Comparison of ENCODE assay signal across 9 mouse cellular contexts in genomic region chr12:76264325-76264965, GRCm38 (mm10). TPM values are rescaled to one million over a fixed set of nuclear protein-coding genes. Genes with fewer than 3 reads are reported as not detected.
A peak's percentile ranks its signal among the peaks of the same experiment; 100 is the strongest.
DNase-seq lines count a peak whose midpoint lies in the region; ATAC-seq and TF ChIP-seq lines count a peak whose summit lies in the region.
"Had no signal": no experiment of that assay in that cellular context is flagged by ENCODE, and none has a peak within 500 bp of the region (broad histone marks: within the 10 kb centered on the region; RNA-seq: fewer than 3 reads in every experiment).

No protein-coding gene starts in this region.

- H3K4me3 ChIP-seq in liver, adult 2 months (ENCODE audit: insufficient read depth, low read depth, low read length), result no peak overlapping the region
- H3K4me3 ChIP-seq in liver, embryonic 11.5 days (ENCODE audit: low read depth, low read length), result no peak overlapping the region
- no peak overlapping the region for H3K4me3 ChIP-seq in forebrain, postnatal 0 days (ENCODE audit: low read depth, low read length)

- peaks cover 29% of the 10 kb centered on the region; the same call in 1 of the 2 replicates for H3K79me2 ChIP-seq in liver, adult 2 months (ENCODE audit: control insufficient read depth, insufficient read depth, low read length)

- peak overlapping the region; percentile 64 for H3K9ac ChIP-seq in liver, adult 2 months (ENCODE audit: low read depth, low read length)
- H3K9ac ChIP-seq in liver, embryonic 11.5 days (ENCODE audit: low read depth, low read length), result no peak overlapping the region
- H3K9ac ChIP-seq in forebrain, postnatal 0 days, result no peak overlapping the region

- no peak for TF ChIP-seq POLR2A in liver, adult 2 months (IDR thresholded peaks at IDR 0.05; ENCODE audit: extremely low read depth, insufficient read depth, low read length)
- no peak for TF ChIP-seq POLR2A in brain, embryonic 14.5 days (IDR thresholded peaks at IDR 0.05; ENCODE audit: borderline replicate concordance, extremely low read depth, insufficient read depth, insufficient read length, poor library complexity, severe bottlenecking)

- H3K27me3 ChIP-seq in liver, adult 2 months (ENCODE audit: control insufficient read depth, insufficient read depth, low read length), result no peaks in the 10 kb centered on the region
- no peaks in the 10 kb centered on the region for H3K27me3 ChIP-seq in liver, embryonic 11.5 days (replicated peaks; ENCODE audit: control insufficient read depth, insufficient read depth, low read length)
- H3K27me3 ChIP-seq in forebrain, postnatal 0 days (ENCODE audit: insufficient read depth, low read length), result no peaks in the 10 kb centered on the region

- peak; percentile 54 for DNase-seq in liver, adult 2 months (ENCODE audit: extremely low read depth, low read depth, low spot score)
- no peak for DNase-seq in liver, embryonic 11.5 days (ENCODE audit: low spot score)
- peak; percentile 76 for DNase-seq in brain, embryonic 14.5 days (ENCODE audit: low read depth)
- DNase-seq in forebrain, postnatal 0 days, result peak; percentile 69
- peak; percentile 45 for DNase-seq in lung, postnatal 10 days
- no peak for DNase-seq in testis, postnatal 14 days (ENCODE audit: low spot score)
- DNase-seq in spleen, postnatal 36 days (ENCODE audit: low spot score in 2 of 2), result no peak
- DNase-seq in ovary, postnatal 10 days (ENCODE audit: low spot score), result no peak

- H3K9me3 ChIP-seq in liver, embryonic 11.5 days (ENCODE audit: control insufficient read depth, low read length), result no peaks in the 10 kb centered on the region
- H3K9me3 ChIP-seq in forebrain, postnatal 0 days (ENCODE audit: low read length), result no peaks in the 10 kb centered on the region

- peaks cover 6% of the 10 kb centered on the region for H3K36me3 ChIP-seq in liver, adult 2 months (ENCODE audit: control insufficient read depth, insufficient read depth, low read length)
- H3K36me3 ChIP-seq in liver, embryonic 11.5 days (ENCODE audit: control insufficient read depth, insufficient read depth, low read length), result peaks cover 10% of the 10 kb centered on the region; the same call in 1 of the 2 replicates
- no peaks in the 10 kb centered on the region for H3K36me3 ChIP-seq in forebrain, postnatal 0 days (ENCODE audit: insufficient read depth)

- no peak for ATAC-seq in liver, embryonic 11.5 days (replicated peaks; ENCODE audit: low FRiP score)
- ATAC-seq in forebrain, postnatal 0 days, result peak; percentile 91

- peaks cover 39% of the 10 kb centered on the region for H3K4me1 ChIP-seq in liver, adult 2 months (ENCODE audit: control insufficient read depth, insufficient read depth, low read length)
- H3K4me1 ChIP-seq in liver, embryonic 11.5 days (replicated peaks; ENCODE audit: control insufficient read depth, insufficient read depth, low read length), result peaks cover 12% of the 10 kb centered on the region
- H3K4me1 ChIP-seq in forebrain, postnatal 0 days (ENCODE audit: insufficient read depth), result peaks cover 5% of the 10 kb centered on the region; the same call in 1 of the 2 replicates

- H3K4me2 ChIP-seq in liver, embryonic 11.5 days, result no peak overlapping the region
- H3K4me2 ChIP-seq in forebrain, postnatal 0 days (ENCODE audit: low read depth), result no peak overlapping the region

- no peak for TF ChIP-seq CTCF in liver, adult 2 months (IDR thresholded peaks at IDR 0.05; ENCODE audit: low read depth, low read length)
- TF ChIP-seq CTCF in brain, embryonic 14.5 days (IDR thresholded peaks at IDR 0.05; ENCODE audit: borderline replicate concordance, extremely low read depth, insufficient read depth, insufficient read length), result no peak
- TF ChIP-seq CTCF in forebrain, postnatal 0 days (IDR thresholded peaks at IDR 0.05; ENCODE audit: low read depth), result no peak

- 26% methylated on average over 9 of the region's 9 CpGs for WGBS in liver, adult 2 months
- 85% methylated on average over 9 of the region's 9 CpGs for WGBS in liver, embryonic 11.5 days
- 43% methylated on average over 9 of the region's 9 CpGs for whole genome bisulfite sequencing in forebrain, postnatal 0 days

- H3K27ac ChIP-seq in liver, adult 2 months (replicated peaks; ENCODE audit: insufficient read depth, low read depth, low read length), result peak overlapping the region; percentile 81
- H3K27ac ChIP-seq in liver, embryonic 11.5 days (ENCODE audit: low read depth, low read length), result no peak overlapping the region
- H3K27ac ChIP-seq in forebrain, postnatal 0 days (ENCODE audit: low read depth, low read length), result peak overlapping the region; percentile 46

RNA-seq across cellular contexts. Expression of gene Mthfd1, which starts 9.3 kb away (rescaled TPM):
- total RNA-seq in liver, adult 2 months (2014; rRNA removed), result 188 and 211 TPM in 2 replicates
- polyA plus RNA-seq in liver, adult 2 months (2012; rRNA removed), result 112 and 121 TPM in 2 replicates
- 178 and 218 TPM in 2 replicates for polyA plus RNA-seq in liver, embryonic 11.5 days (2014; fragmentation: Nextera tagmentation; extraction: Ambion mirVana)
- polyA plus RNA-seq in brain, embryonic 14.5 days (2012; rRNA removed), result 27.9 and 30.9 TPM in 2 replicates
- 22.8 and 26.2 TPM in 2 replicates for total RNA-seq in forebrain, postnatal 0 days (2014; rRNA removed)
- 19.1 and 25.2 TPM in 2 replicates for polyA plus RNA-seq in forebrain, postnatal 0 days (2015; fragmentation: Nextera tagmentation; extraction: Ambion mirVana)

RNA-seq across cellular contexts. Expression of gene Tex21, which starts 17.9 kb away (rescaled TPM):
- not detected in 2 replicates for total RNA-seq in liver, adult 2 months (2014; rRNA removed)
- not detected in 2 replicates for polyA plus RNA-seq in liver, adult 2 months (2012; rRNA removed)
- 0.10 TPM in 1 of 2 replicates, not detected in the other for polyA plus RNA-seq in liver, embryonic 11.5 days (2014; fragmentation: Nextera tagmentation; extraction: Ambion mirVana)
- polyA plus RNA-seq in brain, embryonic 14.5 days (2012; rRNA removed), result 0.04 TPM in 1 of 2 replicates, not detected in the other
- not detected in 2 replicates for total RNA-seq in forebrain, postnatal 0 days (2014; rRNA removed)
- polyA plus RNA-seq in forebrain, postnatal 0 days (2015; fragmentation: Nextera tagmentation; extraction: Ambion mirVana), result not detected in 2 replicates
- polyA plus RNA-seq: heart, embryonic 16.5 days had no signal

Comparison
In these comparisons a context has a peak if more than half of its experiments do, and no peak if none do; other contexts are left out.
1. DNase-seq: peak in liver, adult 2 months (single experiment), brain, embryonic 14.5 days (single experiment), forebrain, postnatal 0 days (single experiment) and lung, postnatal 10 days (single experiment); none in liver, embryonic 11.5 days (single experiment), testis, postnatal 14 days (single experiment), spleen, postnatal 36 days (0 of 2) and ovary, postnatal 10 days (single experiment).